Mouse (Mus musculus) myocyte (in vitro differentiated cells): ENCODE data around the gene Pex13. TPM values are rescaled to one million over a fixed set of nuclear protein-coding genes. Genes with fewer than 3 reads are reported as not detected.
"Not testable (repeated sequence)": the region's sequence is repeated elsewhere in the genome, so short reads cannot be mapped to it uniquely, and the experiment has no call there.

Experiments used
- H3K27me3 ChIP-seq: one replicate; pipeline ENCODE4 v1.6.1; 2011; ENCODE audit not compliant: control insufficient read depth, insufficient read depth, insufficient read length
- H3K36me3 ChIP-seq: one replicate; pipeline ENCODE4 v1.6.1; 2011; ENCODE audit not compliant: control insufficient read depth, insufficient read depth
- H3K4me2 ChIP-seq: one replicate; pipeline ENCODE4 v1.6.1; 2011; ENCODE audit warnings: low read depth, control low read depth
- H3K4me3 ChIP-seq: one replicate; pipeline ENCODE4 v1.5.1; 2011; ENCODE audit warnings: mild to moderate bottlenecking, control low read depth, moderate library complexity
- H3K79me2 ChIP-seq: one replicate; pipeline ENCODE4 v1.6.1; 2011; ENCODE audit not compliant: control insufficient read depth, insufficient read depth
- H3ac ChIP-seq: one replicate; pipeline ENCODE4 v1.6.1; 2011; ENCODE audit not compliant: control insufficient read depth, insufficient read length
- CEBPB ChIP-seq: IDR thresholded peaks from 2 replicates; pipeline ENCODE4 v1.6.1; 2011; ENCODE audit warnings: mild to moderate bottlenecking, moderate library complexity; ENCODE audit not compliant: poor library complexity, insufficient read depth, severe bottlenecking
- E2F4 ChIP-seq: IDR thresholded peaks from one replicate; pipeline ENCODE4 v1.6.1; 2011; ENCODE audit warnings: mild to moderate bottlenecking, control low read depth, moderate library complexity; ENCODE audit not compliant: insufficient read depth
- MAX ChIP-seq: IDR thresholded peaks from one replicate; pipeline ENCODE4 v1.6.1; 2011; ENCODE audit warnings: low read depth, mild to moderate bottlenecking, control low read depth
- MYOD1 ChIP-seq, 3 experiments: IDR thresholded peaks; one replicate each; pipeline ENCODE4 v1.6.1; 2011; ENCODE audit warnings: control low read depth in 2 of 3, low read depth in 2 of 3, mild to moderate bottlenecking in 2 of 3, moderate library complexity in 1 of 3; ENCODE audit not compliant: insufficient read length in 2 of 3, control insufficient read depth in 1 of 3
- MYOG ChIP-seq, 3 experiments: IDR thresholded peaks; one replicate each; pipeline ENCODE4 v1.6.1; 2011; ENCODE audit warnings: control low read depth in 2 of 3, low read depth in 2 of 3, mild to moderate bottlenecking in 2 of 3; ENCODE audit not compliant: insufficient read length in 2 of 3, control insufficient read depth in 1 of 3, insufficient read depth in 1 of 3
- POLR2A ChIP-seq: IDR thresholded peaks from one replicate; pipeline ENCODE4 v1.6.1; 2011; ENCODE audit warnings: low read depth, mild to moderate bottlenecking, control low read depth, moderate library complexity; ENCODE audit not compliant: insufficient read length
- POLR2AphosphoS2 ChIP-seq: IDR thresholded peaks from one replicate; pipeline ENCODE4 v1.6.1; 2011; ENCODE audit warnings: low read depth, control low read depth; ENCODE audit not compliant: insufficient read length
- REST ChIP-seq: IDR thresholded peaks from one replicate; pipeline ENCODE4 v1.6.1; 2011; ENCODE audit warnings: mild to moderate bottlenecking, control low read depth, moderate library complexity; ENCODE audit not compliant: insufficient read depth, insufficient read length
- SRF ChIP-seq: IDR thresholded peaks from one replicate; pipeline ENCODE4 v1.6.1; 2011; ENCODE audit warnings: low read depth; ENCODE audit not compliant: control insufficient read depth, insufficient read length
- TCF12 ChIP-seq: IDR thresholded peaks from one replicate; pipeline ENCODE4 v1.6.1; 2011; ENCODE audit warnings: mild to moderate bottlenecking, control low read depth; ENCODE audit not compliant: poor library complexity, insufficient read depth, severe bottlenecking
- TCF3 ChIP-seq: IDR thresholded peaks from one replicate; pipeline ENCODE4 v1.6.1; 2011; ENCODE audit warnings: low read depth, control low read depth; ENCODE audit not compliant: insufficient read length
- USF1 ChIP-seq: IDR thresholded peaks from one replicate; pipeline ENCODE4 v1.6.1; 2011; ENCODE audit warnings: low read depth, mild to moderate bottlenecking, control low read depth, moderate library complexity
- polyA plus RNA-seq: library from polyadenylated mRNA; unstranded; fragments of >200 nt; fragmentation: generic; extraction: Trizol; gene quantifications from one replicate; pipeline ENCODE4 v1.2.1, GENCODE M21; 2012; ENCODE audit warnings: missing spikeins

Gene Pex13
- polyA plus RNA-seq, 1 experiment, result 12.3 TPM

DNA sequence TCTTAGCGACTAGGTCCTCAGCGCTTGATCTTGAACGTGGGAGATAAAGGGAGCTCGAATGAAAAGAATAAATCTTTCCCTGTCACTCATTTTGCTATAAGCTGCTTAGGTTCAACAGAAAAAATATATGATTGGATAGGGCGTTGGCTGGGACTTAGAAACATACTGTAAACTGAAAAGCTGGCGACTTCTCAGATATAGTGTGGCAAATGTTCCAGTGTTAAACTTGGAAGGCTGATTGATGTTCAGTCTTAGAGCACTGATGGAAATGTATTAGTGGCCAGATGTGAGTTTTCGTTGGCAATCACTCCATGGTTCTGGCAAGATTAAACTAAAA, 31.9 kb downstream of the Pex13 start:
- H3K27me3 ChIP-seq, result no peaks in the 10 kb centered on the region
- peak overlapping the region; percentile 34 for H3K4me3 ChIP-seq
- no peak for TF ChIP-seq SRF
- TF ChIP-seq USF1, result no peak
- TF ChIP-seq POLR2AphosphoS2, result no peak
- TF ChIP-seq CEBPB, result no peak
- no peak for TF ChIP-seq E2F4
- no peak for TF ChIP-seq MYOG (IDR thresholded peaks at IDR 0.05; ENCODE audit: control insufficient read depth in 1 of 3, insufficient read depth in 1 of 3, insufficient read length in 2 of 3, low read depth in 2 of 3)
- no peak for TF ChIP-seq MYOD1 (IDR thresholded peaks at IDR 0.05; ENCODE audit: control insufficient read depth in 1 of 3, insufficient read length in 2 of 3, low read depth in 2 of 3)
- TF ChIP-seq TCF3, result no peak
- H3K79me2 ChIP-seq, result no peaks in the 10 kb centered on the region
- H3K36me3 ChIP-seq, result no peaks in the 10 kb centered on the region
- peak overlapping the region; percentile 88 for H3K4me2 ChIP-seq
- peak overlapping the region; percentile 79 for H3ac ChIP-seq

DNA sequence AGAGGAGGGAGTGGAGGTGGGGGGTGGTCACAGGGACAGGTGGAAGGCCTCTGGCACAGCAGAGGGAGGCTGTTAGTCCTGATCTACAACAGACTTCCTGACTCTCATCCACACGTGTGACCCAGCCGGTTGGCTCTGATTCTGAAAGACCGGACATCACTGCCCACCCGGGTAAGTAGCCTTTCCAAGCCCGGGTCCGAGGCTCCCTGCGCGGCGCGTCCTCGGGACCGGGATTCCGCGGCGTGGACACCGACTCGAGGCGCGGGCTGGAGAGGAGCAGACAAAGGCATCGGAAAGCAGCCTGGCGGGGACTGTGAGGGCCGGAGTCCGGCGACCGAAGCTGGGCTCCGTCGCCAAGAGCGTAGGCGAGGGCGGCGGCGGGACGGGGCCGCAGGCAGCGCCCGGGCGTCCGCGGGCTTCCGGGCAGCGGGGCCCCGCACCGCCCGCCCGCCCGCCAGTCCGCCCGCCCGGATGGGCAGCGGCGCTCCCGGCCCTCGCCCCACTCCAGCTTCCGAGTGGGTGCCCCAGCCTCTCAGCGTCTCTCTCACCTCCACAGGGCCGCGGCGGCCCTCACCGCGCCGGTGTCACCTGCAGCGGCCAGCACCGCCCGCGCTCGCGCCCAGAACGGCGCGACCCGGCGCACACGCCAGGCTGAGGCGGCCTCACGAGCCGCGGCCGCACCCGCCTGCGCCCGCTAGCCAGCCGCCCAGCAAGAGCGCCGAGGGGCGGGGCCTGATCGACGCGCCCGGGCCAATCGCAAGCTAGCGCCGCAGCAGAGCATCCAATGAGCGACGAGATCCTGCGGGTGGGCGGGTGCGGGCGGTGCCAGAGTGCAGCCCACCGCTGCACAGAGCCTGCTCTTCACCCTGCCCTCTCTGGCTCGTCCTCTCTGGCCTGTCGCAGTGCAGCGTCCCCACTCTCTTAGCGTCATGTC, 32.5 kb downstream of the Pex13 start, which contains the start of gene 0610010F05Rik:
TSS of gene 0610010F05Rik (minus strand) at position 695 of the 934 bp plus-strand sequence.
- Histone ChIP-seq H3K4me3 (peak within 1 kb of the TSS; percentile 34), H3ac (peak within 1 kb of the TSS; percentile 79), H3K4me2 (peak within 1 kb of the TSS; percentile 88), H3K27me3 (no peaks in the 10 kb centered on the region), H3K79me2 (no peaks in the 10 kb centered on the region), H3K36me3 (no peaks in the 10 kb centered on the region)
- TF ChIP-seq CEBPB (no peak), E2F4 (no peak), POLR2AphosphoS2 (peak; percentile 92), USF1 (no peak), TCF12 (no peak), POLR2A (peak; percentile 98), MYOG (IDR thresholded peaks at IDR 0.05; ENCODE audit: control insufficient read depth in 1 of 3, insufficient read depth in 1 of 3, insufficient read length in 2 of 3, low read depth in 2 of 3) (peak in 1 of 3 experiments; percentile 52), MYOD1 (IDR thresholded peaks at IDR 0.05; ENCODE audit: control insufficient read depth in 1 of 3, insufficient read length in 2 of 3, low read depth in 2 of 3) (peak in 1 of 3 experiments; percentile 46), REST (no peak), SRF (peak; percentile 29)

DNA sequence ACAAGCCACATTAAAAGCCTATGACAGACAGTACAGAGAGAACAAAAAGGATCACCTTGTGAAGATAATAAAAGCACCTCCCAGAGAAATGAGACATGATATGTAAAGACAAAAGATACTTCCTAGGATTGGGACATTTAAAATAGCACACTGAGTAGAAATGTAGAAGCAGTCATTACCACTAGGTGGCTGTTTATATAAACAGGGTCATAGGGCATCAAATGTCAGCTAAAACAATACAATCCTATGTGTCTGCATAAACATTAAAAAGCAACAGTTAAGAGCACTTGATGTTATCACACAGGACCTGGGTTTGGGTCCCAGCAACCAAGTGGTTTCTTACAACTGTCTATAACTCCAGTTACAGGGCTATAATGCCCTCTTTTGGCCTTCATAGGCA, 35.1 kb downstream of the Pex13 start:
- Histone ChIP-seq H3K4me3 (no peak overlapping the region), H3K36me3 (no peaks in the 10 kb centered on the region), H3K79me2 (no peaks in the 10 kb centered on the region), H3ac (no peak overlapping the region), H3K27me3 (no peaks in the 10 kb centered on the region), H3K4me2 (no peak overlapping the region)
- TF ChIP-seq REST, result no peak
- no peak for TF ChIP-seq TCF3
- no peak for TF ChIP-seq USF1
- TF ChIP-seq TCF12, result no peak
- TF ChIP-seq E2F4, result no peak
- TF ChIP-seq POLR2AphosphoS2, result no peak
- no peak for TF ChIP-seq CEBPB
- no peak for TF ChIP-seq MYOG (IDR thresholded peaks at IDR 0.05; ENCODE audit: control insufficient read depth in 1 of 3, insufficient read depth in 1 of 3, insufficient read length in 2 of 3, low read depth in 2 of 3)
- no peak for TF ChIP-seq MAX
- TF ChIP-seq SRF, result no peak
- no peak for TF ChIP-seq POLR2A

DNA sequence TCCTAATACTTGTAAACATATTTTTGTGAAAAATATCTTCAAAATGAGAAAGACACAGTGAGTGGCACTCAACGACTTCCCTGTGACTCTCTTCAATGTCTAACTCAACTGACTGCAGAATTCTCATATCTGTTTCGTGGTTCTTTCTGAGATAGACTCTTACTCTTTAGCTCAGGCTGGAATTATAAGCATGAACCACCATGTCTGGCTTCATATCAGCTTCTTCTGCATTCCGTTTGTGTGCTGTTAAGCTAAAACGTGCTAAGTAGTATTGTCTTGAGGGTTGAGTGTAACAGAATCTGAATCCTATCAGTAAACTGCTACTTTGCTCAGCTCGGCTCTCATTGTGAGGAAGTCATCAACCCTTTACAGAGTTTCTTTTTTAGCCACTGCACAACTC, 46.8 kb downstream of the Pex13 start:
- Histone ChIP-seq H3K4me2 (no peak overlapping the region), H3K79me2 (no peaks in the 10 kb centered on the region), H3K4me3 (no peak overlapping the region), H3ac (no peak overlapping the region), H3K27me3 (no peaks in the 10 kb centered on the region), H3K36me3 (peaks cover 6% of the 10 kb centered on the region)
- no peak for TF ChIP-seq REST
- TF ChIP-seq TCF3, result no peak
- TF ChIP-seq MAX, result no peak
- no peak for TF ChIP-seq SRF
- no peak for TF ChIP-seq E2F4
- no peak for TF ChIP-seq TCF12
- TF ChIP-seq CEBPB, result no peak

DNA sequence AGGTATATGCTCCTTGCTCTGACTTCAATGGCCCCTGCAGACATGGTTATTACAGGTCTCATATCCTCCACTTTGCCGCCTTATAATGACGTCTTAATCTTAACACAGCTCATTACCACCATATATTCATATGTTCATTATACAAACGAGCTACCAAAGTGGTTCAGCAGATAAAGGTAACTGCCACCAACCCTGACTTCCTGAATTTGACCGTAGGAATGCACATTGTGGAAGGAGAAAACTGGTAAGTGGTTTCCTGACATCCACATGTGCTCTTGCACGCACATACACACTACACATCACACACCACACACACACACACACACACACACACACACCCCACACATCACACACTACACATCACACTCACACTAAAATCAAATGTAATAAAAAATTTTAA, 51.2 kb downstream of the Pex13 start:
- no peaks in the 10 kb centered on the region for H3K27me3 ChIP-seq
- H3K4me2 ChIP-seq, result no peak overlapping the region
- no peak for TF ChIP-seq MYOG (IDR thresholded peaks at IDR 0.05; ENCODE audit: control insufficient read depth in 1 of 3, insufficient read depth in 1 of 3, insufficient read length in 2 of 3, low read depth in 2 of 3)
- no peak for TF ChIP-seq TCF12
- no peak for TF ChIP-seq CEBPB
- no peak for TF ChIP-seq TCF3
- no peak for TF ChIP-seq SRF
- TF ChIP-seq REST, result no peak
- TF ChIP-seq USF1, result no peak
- no peak for TF ChIP-seq MYOD1 (IDR thresholded peaks at IDR 0.05; ENCODE audit: control insufficient read depth in 1 of 3, insufficient read length in 2 of 3, low read depth in 2 of 3)
- no peak for TF ChIP-seq MAX
- no peak for TF ChIP-seq POLR2AphosphoS2
- TF ChIP-seq POLR2A, result no peak
- no peak for TF ChIP-seq E2F4
- H3K4me3 ChIP-seq, result no peak overlapping the region
- H3K79me2 ChIP-seq, result no peaks in the 10 kb centered on the region
- H3K36me3 ChIP-seq, result peaks cover 9% of the 10 kb centered on the region
- H3ac ChIP-seq, result no peak overlapping the region

DNA sequence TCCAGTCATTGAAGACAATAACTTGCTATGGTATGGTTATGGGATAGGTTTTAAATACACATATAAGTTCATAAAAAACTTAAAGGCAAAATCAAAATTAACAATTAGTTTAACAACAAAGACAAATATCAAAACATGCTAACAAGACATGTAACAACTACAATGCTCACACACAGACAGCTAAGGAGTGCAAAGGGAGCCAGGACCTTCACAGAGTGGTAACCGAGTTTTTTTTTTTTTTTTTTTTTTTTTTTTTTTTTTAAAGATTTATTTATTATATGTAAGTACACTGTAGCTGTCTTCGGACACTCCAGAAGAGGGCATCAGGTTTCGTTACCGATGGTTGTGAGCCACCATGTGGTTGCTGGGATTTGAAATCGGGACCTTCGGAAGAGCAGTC, 58.5 kb downstream of the Pex13 start:
- not testable (repeated sequence) for H3ac ChIP-seq, H3K4me3 ChIP-seq, H3K79me2 ChIP-seq, H3K4me2 ChIP-seq, H3K27me3 ChIP-seq
- peaks cover 33% of the 10 kb centered on the region for H3K36me3 ChIP-seq
